Mouse (Mus musculus): ENCODE data around the gene Spem2. TPM values are rescaled to one million over a fixed set of nuclear protein-coding genes. Genes with fewer than 3 reads are reported as not detected.
A peak's percentile ranks its signal among the peaks of the same experiment; 100 is the strongest.

The Spem2 gene
- total and polyA plus RNA-seq, 3 experiments, result not detected

DNA sequence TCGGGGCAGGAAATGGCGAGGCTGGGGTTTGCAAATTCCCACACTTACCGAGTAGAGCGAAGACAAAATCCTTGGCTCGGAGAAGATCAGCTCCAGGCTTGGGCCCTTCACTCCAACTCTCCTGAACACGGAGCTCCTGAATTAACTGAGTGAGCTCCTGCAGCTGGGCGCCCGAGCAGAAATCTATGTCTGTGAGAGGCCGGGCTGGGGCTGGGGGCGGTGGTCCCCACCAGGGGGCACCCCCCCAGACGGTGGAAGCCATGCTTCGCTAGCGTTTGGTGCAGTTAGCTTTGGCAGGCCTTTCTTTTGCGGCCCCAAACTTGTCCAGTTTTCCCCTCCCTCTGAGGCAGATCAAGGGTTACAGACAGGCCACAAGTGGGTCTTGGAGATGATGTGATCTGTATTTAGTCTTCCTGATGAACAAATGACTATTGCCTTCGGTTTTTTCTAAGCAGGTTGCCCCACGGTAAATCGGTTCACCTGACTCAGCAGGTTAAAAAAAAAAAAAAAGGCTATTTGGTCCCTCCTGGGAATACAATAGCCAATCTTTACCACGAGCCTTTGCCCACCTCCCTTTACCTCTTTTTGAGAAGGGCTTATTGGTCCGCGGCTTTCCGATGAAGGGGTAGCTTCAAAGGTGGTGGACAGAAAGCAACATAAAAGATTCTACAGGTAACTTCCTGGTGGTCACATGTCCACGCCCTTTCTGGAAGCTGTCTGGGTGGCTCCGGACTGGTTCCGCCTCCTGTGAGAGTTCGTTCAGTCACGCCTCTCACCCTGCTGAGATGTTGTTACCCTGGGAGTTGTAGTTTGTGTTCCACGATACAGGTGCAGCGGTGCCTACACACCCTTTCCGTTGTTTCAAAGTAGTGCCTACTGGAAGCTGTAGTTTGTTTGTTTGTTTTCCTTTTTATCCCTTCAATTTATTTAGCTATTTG is 13.0 kb downstream of the Spem2 start, which contains the start of gene Tmem102:
Gene Tmem102, minus strand, starts transcription at position 653 of the 938 bp plus-strand sequence.
- 0 out of 4 replicates have a peak, but pooled peaks of 1 of the 2 experiments have one; percentile 4 for TF ChIP-seq CTCF (conservative IDR thresholded peaks at IDR 0.05 in 1 of 2, IDR thresholded peaks at IDR 0.05 in 1 of 2; ENCODE audit: low read depth in 2 of 2, low read length in 2 of 2)
- TF ChIP-seq ZNF384 (IDR thresholded peaks at IDR 0.05; ENCODE audit: low read depth, low read length), result no peak
- H3K4me2 ChIP-seq (ENCODE audit: insufficient read depth, low read depth, poor library complexity, severe bottlenecking), result no peak within 1 kb of the TSS
- H3K9me3 ChIP-seq (replicated peaks; ENCODE audit: low read length), result peaks cover 22% of the 10 kb centered on the region
- dilution Hi-C loops (cut with MboI; ENCODE audit: extremely low pct_ligation_motif_present, extremely low pct_unique_long_range_greater_than_20kb, low sequenced_read_pairs) (no loop called here), in situ Hi-C loops (cut with MboI; ENCODE audit: low pct_ligation_motif_present, low pct_unique_long_range_greater_than_20kb, low sequenced_read_pairs) (loop anchor here (5.0 kb wide), 1 partner anchor 72 kb away; the partner anchor contains the start of gene Tmem95)
- no peak within 1 kb of the TSS for H3K4me3 ChIP-seq (replicated peaks in 1 of 3; ENCODE audit: low read depth in 2 of 3, low read length in 2 of 3, poor library complexity in 1 of 3)
- H3K27me3 ChIP-seq (replicated peaks), result peaks cover 59% of the 10 kb centered on the region
- no peak within 1 kb of the TSS for H3K9ac ChIP-seq (ENCODE audit: insufficient read depth, low read depth)
- H3K36me3 ChIP-seq (replicated peaks in 1 of 2; ENCODE audit: control insufficient read depth in 1 of 2, insufficient read depth in 1 of 2, low read length in 1 of 2), result no peaks in the 10 kb centered on the region
- H3K4me1 ChIP-seq (ENCODE audit: control insufficient read depth in 1 of 2, insufficient read depth in 2 of 2), result peaks cover 5 to 29% of the 10 kb centered on the region in 2 experiments; a peak in 3 of 4 replicates
- no peaks in the 10 kb centered on the region for H3K79me2 ChIP-seq (replicated peaks; ENCODE audit: control insufficient read depth, extremely low read depth, insufficient read depth, poor library complexity, severe bottlenecking)
- no peak within 1 kb of the TSS for H3K27ac ChIP-seq (ENCODE audit: insufficient read depth, low read depth)
- no peak for DNase-seq (ENCODE audit: extremely low read depth)

DNA sequence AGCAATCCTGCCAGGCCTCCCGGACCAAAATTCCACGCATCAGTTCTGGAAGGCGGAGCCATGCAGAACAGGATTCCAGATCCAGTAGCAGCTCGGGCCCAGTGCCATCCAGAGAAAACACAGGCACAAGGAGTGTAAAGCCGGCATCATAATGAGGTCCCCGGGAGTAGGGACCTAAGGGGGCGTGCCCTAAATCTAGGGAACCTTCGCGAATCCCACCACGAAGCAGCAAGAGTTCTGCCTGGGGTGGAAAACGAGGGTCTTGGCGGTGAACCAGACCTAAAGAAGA is 13.7 kb downstream of the Spem2 start:
- H3K9me3 ChIP-seq (replicated peaks; ENCODE audit: low read length), result peaks cover 24% of the 10 kb centered on the region
- dilution Hi-C loops (cut with MboI; ENCODE audit: extremely low pct_ligation_motif_present, extremely low pct_unique_long_range_greater_than_20kb, low sequenced_read_pairs) (no loop called here), in situ Hi-C loops (cut with MboI; ENCODE audit: low pct_ligation_motif_present, low pct_unique_long_range_greater_than_20kb, low sequenced_read_pairs) (loop anchor here (5.0 kb wide), 1 partner anchor 73 kb away; the partner anchor contains the start of gene Tmem95)
- no peak for DNase-seq (ENCODE audit: extremely low read depth)
- no peak overlapping the region for H3K4me3 ChIP-seq (replicated peaks in 1 of 3; ENCODE audit: low read depth in 2 of 3, low read length in 2 of 3, poor library complexity in 1 of 3)
- H3K4me1 ChIP-seq (ENCODE audit: control insufficient read depth in 1 of 2, insufficient read depth in 2 of 2), result peaks cover 8 to 33% of the 10 kb centered on the region in 2 experiments; a peak in 3 of 4 replicates
- no peak overlapping the region for H3K27ac ChIP-seq (ENCODE audit: insufficient read depth, low read depth)
- no peak overlapping the region for H3K4me2 ChIP-seq (ENCODE audit: insufficient read depth, low read depth, poor library complexity, severe bottlenecking)
- H3K36me3 ChIP-seq (replicated peaks in 1 of 2; ENCODE audit: control insufficient read depth in 1 of 2, insufficient read depth in 1 of 2, low read length in 1 of 2), result no peaks in the 10 kb centered on the region
- TF ChIP-seq E2F4 (IDR thresholded peaks at IDR 0.05; ENCODE audit: insufficient replicate concordance, low read depth, low read length) (no peak), JUN (IDR thresholded peaks at IDR 0.05; ENCODE audit: insufficient read depth, low read depth, low read length) (no peak), ZC3H11A (IDR thresholded peaks at IDR 0.05; ENCODE audit: low read depth, low read length) (no peak), NELFE (IDR thresholded peaks at IDR 0.05; ENCODE audit: low read depth, low read length) (no peak), BHLHE40 (IDR thresholded peaks at IDR 0.05; ENCODE audit: low read depth, low read length) (no peak), CHD2 (IDR thresholded peaks at IDR 0.05; ENCODE audit: low read length) (no peak), POLR2A (IDR thresholded peaks at IDR 0.05; ENCODE audit: low read depth, low read length) (no peak), SMC3 (IDR thresholded peaks at IDR 0.05; ENCODE audit: low read depth, low read length) (no peak), NRF1 (IDR thresholded peaks at IDR 0.05; ENCODE audit: low read depth, low read length) (no peak)
- no peaks in the 10 kb centered on the region for H3K79me2 ChIP-seq (replicated peaks; ENCODE audit: control insufficient read depth, extremely low read depth, insufficient read depth, poor library complexity, severe bottlenecking)
- H3K9ac ChIP-seq (ENCODE audit: insufficient read depth, low read depth), result no peak overlapping the region
- H3K27me3 ChIP-seq (replicated peaks), result peaks cover 55% of the 10 kb centered on the region

Data from CH12.LX (cell line).